Mouse (Mus musculus): ENCODE data around the gene Etfrf1. TPM values are rescaled to one million over a fixed set of nuclear protein-coding genes. Genes with fewer than 3 reads are reported as not detected.

Etfrf1 gene
- polyA plus RNA-seq (2012; rRNA removed), result 15.4 and 16.0 TPM in 2 replicates

- TF ChIP-seq CTCF (IDR thresholded peaks at IDR 0.05; ENCODE audit: borderline replicate concordance, extremely low read depth, insufficient read depth, insufficient read length) (no peak), POLR2A (IDR thresholded peaks at IDR 0.05; ENCODE audit: borderline replicate concordance, extremely low read depth, insufficient read depth, insufficient read length, poor library complexity, severe bottlenecking) (peak; percentile 89; the same call in 1 of the 2 replicates)
- peak; percentile 100 for DNase-seq (ENCODE audit: low read depth)
Observed at GRCm38 (mm10) chr6:145210816-145211338, at the start of gene Etfrf1, which contains the start of gene Casc1. Etfrf1 (plus strand) TSS chr6:145211134. Casc1 (minus strand) TSS chr6:145211005.

GRCm38 (mm10) chr6:145171892-145172606 lies 38.9 kb upstream of the Etfrf1 start:
- no peak for TF ChIP-seq CTCF (IDR thresholded peaks at IDR 0.05; ENCODE audit: borderline replicate concordance, extremely low read depth, insufficient read depth, insufficient read length)
- TF ChIP-seq POLR2A (IDR thresholded peaks at IDR 0.05; ENCODE audit: borderline replicate concordance, extremely low read depth, insufficient read depth, insufficient read length, poor library complexity, severe bottlenecking), result no peak
- peak; percentile 60 for DNase-seq (ENCODE audit: low read depth)

GRCm38 (mm10) chr6:145173781-145174191 lies 37.1 kb upstream of the Etfrf1 start:
- TF ChIP-seq CTCF (IDR thresholded peaks at IDR 0.05; ENCODE audit: borderline replicate concordance, extremely low read depth, insufficient read depth, insufficient read length) (no peak), POLR2A (IDR thresholded peaks at IDR 0.05; ENCODE audit: borderline replicate concordance, extremely low read depth, insufficient read depth, insufficient read length, poor library complexity, severe bottlenecking) (no peak)
- DNase-seq (ENCODE audit: low read depth), result peak; percentile 85

GRCm38 (mm10) chr6:145175571-145175981 lies 35.4 kb upstream of the Etfrf1 start:
- DNase-seq (ENCODE audit: low read depth), result peak; percentile 17
- TF ChIP-seq CTCF (IDR thresholded peaks at IDR 0.05; ENCODE audit: borderline replicate concordance, extremely low read depth, insufficient read depth, insufficient read length) (no peak), POLR2A (IDR thresholded peaks at IDR 0.05; ENCODE audit: borderline replicate concordance, extremely low read depth, insufficient read depth, insufficient read length, poor library complexity, severe bottlenecking) (no peak)

- TF ChIP-seq CTCF (IDR thresholded peaks at IDR 0.05; ENCODE audit: borderline replicate concordance, extremely low read depth, insufficient read depth, insufficient read length) (no peak), POLR2A (IDR thresholded peaks at IDR 0.05; ENCODE audit: borderline replicate concordance, extremely low read depth, insufficient read depth, insufficient read length, poor library complexity, severe bottlenecking) (no peak)
- DNase-seq (ENCODE audit: low read depth), result no peak
Observed at GRCm38 (mm10) chr6:145176474-145176873, 34.5 kb upstream of the Etfrf1 start.

- peak; percentile 60 for DNase-seq (ENCODE audit: low read depth)
Observed at GRCm38 (mm10) chr6:145179665-145180064, 31.3 kb upstream of the Etfrf1 start.

GRCm38 (mm10) chr6:145182044-145182443 lies 28.9 kb upstream of the Etfrf1 start:
- peak; percentile 12 for DNase-seq (ENCODE audit: low read depth)
- TF ChIP-seq POLR2A (IDR thresholded peaks at IDR 0.05; ENCODE audit: borderline replicate concordance, extremely low read depth, insufficient read depth, insufficient read length, poor library complexity, severe bottlenecking), result no peak
- no peak for TF ChIP-seq CTCF (IDR thresholded peaks at IDR 0.05; ENCODE audit: borderline replicate concordance, extremely low read depth, insufficient read depth, insufficient read length)

More at GRCm38 (mm10) chr6:145179665-145180064, 31.3 kb upstream of the Etfrf1 start:
- peak; percentile 69 for TF ChIP-seq CTCF (IDR thresholded peaks at IDR 0.05; ENCODE audit: borderline replicate concordance, extremely low read depth, insufficient read depth, insufficient read length)
- no peak for TF ChIP-seq POLR2A (IDR thresholded peaks at IDR 0.05; ENCODE audit: borderline replicate concordance, extremely low read depth, insufficient read depth, insufficient read length, poor library complexity, severe bottlenecking)

GRCm38 (mm10) chr6:145186096-145186495 lies 24.8 kb upstream of the Etfrf1 start:
- no peak for TF ChIP-seq CTCF (IDR thresholded peaks at IDR 0.05; ENCODE audit: borderline replicate concordance, extremely low read depth, insufficient read depth, insufficient read length)
- DNase-seq (ENCODE audit: low read depth), result peak; percentile 13

- TF ChIP-seq POLR2A (IDR thresholded peaks at IDR 0.05; ENCODE audit: borderline replicate concordance, extremely low read depth, insufficient read depth, insufficient read length, poor library complexity, severe bottlenecking) (no peak), CTCF (IDR thresholded peaks at IDR 0.05; ENCODE audit: borderline replicate concordance, extremely low read depth, insufficient read depth, insufficient read length) (no peak)
- peak; percentile 79 for DNase-seq (ENCODE audit: low read depth)
Observed at GRCm38 (mm10) chr6:145187093-145188088, 23.5 kb upstream of the Etfrf1 start.

GRCm38 (mm10) chr6:145193038-145193437 lies 17.9 kb upstream of the Etfrf1 start:
- TF ChIP-seq POLR2A (IDR thresholded peaks at IDR 0.05; ENCODE audit: borderline replicate concordance, extremely low read depth, insufficient read depth, insufficient read length, poor library complexity, severe bottlenecking), result no peak
- no peak for TF ChIP-seq CTCF (IDR thresholded peaks at IDR 0.05; ENCODE audit: borderline replicate concordance, extremely low read depth, insufficient read depth, insufficient read length)
- no peak for DNase-seq (ENCODE audit: low read depth)

GRCm38 (mm10) chr6:145193446-145193845 lies 17.5 kb upstream of the Etfrf1 start:
- TF ChIP-seq POLR2A (IDR thresholded peaks at IDR 0.05; ENCODE audit: borderline replicate concordance, extremely low read depth, insufficient read depth, insufficient read length, poor library complexity, severe bottlenecking) (no peak), CTCF (IDR thresholded peaks at IDR 0.05; ENCODE audit: borderline replicate concordance, extremely low read depth, insufficient read depth, insufficient read length) (no peak)
- DNase-seq (ENCODE audit: low read depth), result no peak
